17 mouse cellular contexts compared by ENCODE assay signal in the genomic region with DNA sequence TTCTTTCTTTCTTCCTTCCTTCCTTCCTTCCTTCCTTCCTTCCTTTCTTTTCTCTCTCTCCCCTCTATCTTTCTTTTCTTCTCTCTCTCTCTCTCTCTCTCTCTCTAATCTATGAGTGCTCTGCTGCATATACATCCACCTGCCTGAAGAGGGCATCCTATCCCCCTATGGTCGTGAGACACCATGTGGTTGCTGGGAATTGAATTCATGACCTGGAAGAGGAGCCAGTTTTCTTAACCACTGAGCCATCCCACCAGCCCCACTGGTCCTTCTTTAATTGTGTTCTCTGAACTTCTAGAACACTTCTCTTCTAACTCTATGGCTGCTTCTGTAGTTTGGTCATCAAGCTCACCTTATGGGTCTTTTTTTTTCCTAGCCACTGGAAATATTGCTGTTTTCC.
A peak's percentile ranks its signal among the peaks of the same experiment; 100 is the strongest.
DNase-seq lines count a peak whose midpoint lies in the region; ATAC-seq and TF ChIP-seq lines count a peak whose summit lies in the region.
"Had no signal": no experiment of that assay in that cellular context is flagged by ENCODE, and none has a peak within 500 bp of the region (broad histone marks: within the 10 kb centered on the region; RNA-seq: fewer than 3 reads in every experiment).

No protein-coding gene starts in this region.

- H3K36me3 ChIP-seq in heart, adult 2 months (ENCODE audit: control insufficient read depth, insufficient read depth, low read length) = peaks cover 2% of the 10 kb centered on the region; the same call in 1 of the 2 replicates
- peaks cover 0 to 14% of the 10 kb centered on the region in 2 experiments for H3K36me3 ChIP-seq in CH12.LX (replicated peaks in 1 of 2; ENCODE audit: control insufficient read depth in 1 of 2, insufficient read depth in 1 of 2, low read length in 1 of 2)
- H3K36me3 ChIP-seq: embryonic facial prominence, embryonic 15.5 days; forebrain, embryonic 12.5 days; liver, embryonic 15.5 days; midbrain, embryonic 12.5 days had no signal

- no peak overlapping the region for H3K27ac ChIP-seq in heart, adult 2 months
- no peak overlapping the region for H3K27ac ChIP-seq in left cerebral cortex, adult 2 months
- H3K27ac ChIP-seq in CH12.LX (ENCODE audit: insufficient read depth, low read depth) = no peak overlapping the region
- H3K27ac ChIP-seq: embryonic facial prominence, embryonic 15.5 days; forebrain, embryonic 12.5 days; liver, embryonic 15.5 days; midbrain, embryonic 12.5 days had no signal

- H3K4me2 ChIP-seq in CH12.LX (ENCODE audit: insufficient read depth, low read depth, poor library complexity, severe bottlenecking) = no peak overlapping the region
- H3K4me2 ChIP-seq: embryonic facial prominence, embryonic 15.5 days; forebrain, embryonic 12.5 days; liver, embryonic 15.5 days; midbrain, embryonic 12.5 days had no signal

- intact Hi-C loops in heart, adult 2 months (cut with DNase I) = no loop called here
- intact Hi-C loops in left cerebral cortex, adult 2 months (cut with DNase I) = loop anchor here (5.0 kb wide), 1 partner anchor 140 kb away; the partner anchor contains the start of gene Ammecr1

- TF ChIP-seq EP300 in heart, adult 2 months (IDR thresholded peaks at IDR 0.05; ENCODE audit: insufficient read depth, low read depth, low read length) = no peak
- no peak for TF ChIP-seq EP300 in CH12.LX (IDR thresholded peaks at IDR 0.05; ENCODE audit: low read length)

- H3K9ac ChIP-seq in heart, adult 2 months (ENCODE audit: low read depth, low read length) = no peak overlapping the region
- no peak overlapping the region for H3K9ac ChIP-seq in CH12.LX (ENCODE audit: insufficient read depth, low read depth)
- H3K9ac ChIP-seq: embryonic facial prominence, embryonic 15.5 days; forebrain, embryonic 12.5 days; liver, embryonic 15.5 days; midbrain, embryonic 12.5 days had no signal

- H3K4me1 ChIP-seq in heart, adult 2 months (ENCODE audit: control insufficient read depth, insufficient read depth, low read length) = peaks cover 12% of the 10 kb centered on the region
- H3K4me1 ChIP-seq in CH12.LX (ENCODE audit: control insufficient read depth in 1 of 2, insufficient read depth in 2 of 2) = peaks cover 0 to 12% of the 10 kb centered on the region in 2 experiments; a peak in 2 of 4 replicates
- H3K4me1 ChIP-seq: embryonic facial prominence, embryonic 15.5 days; forebrain, embryonic 12.5 days; midbrain, embryonic 12.5 days had no signal

- DNase-seq in heart, adult 2 months = no peak
- DNase-seq in heart, adult 9 months (ENCODE audit: low spot score in 2 of 2) = no peak
- DNase-seq in left cerebral cortex, adult 2 months (ENCODE audit: extremely low spot score in 1 of 2, low spot score in 2 of 2) = no peak
- DNase-seq in left cerebral cortex, adult 9 months (ENCODE audit: low spot score in 2 of 2) = no peak
- DNase-seq in CH12.LX (ENCODE audit: extremely low read depth) = peak; percentile 8
- no peak for DNase-seq in right cerebral cortex, adult 18-20 months
- DNase-seq in adrenal gland, adult 8-10 months = no peak
- DNase-seq: cerebellum, adult 18-20 months; kidney, postnatal 25 days; lung, postnatal 36 days; thymus, postnatal 36 days had no signal

- H3K9me3 ChIP-seq in CH12.LX (replicated peaks; ENCODE audit: low read length) = no peaks in the 10 kb centered on the region
- H3K9me3 ChIP-seq: embryonic facial prominence, embryonic 15.5 days; forebrain, embryonic 12.5 days; liver, embryonic 15.5 days; midbrain, embryonic 12.5 days had no signal

- dilution Hi-C loops in CH12.LX (cut with MboI; ENCODE audit: extremely low pct_ligation_motif_present, extremely low pct_unique_long_range_greater_than_20kb, low sequenced_read_pairs) = no loop called here

- TF ChIP-seq CTCF in heart, adult 2 months (IDR thresholded peaks at IDR 0.05) = peak; percentile 31
- TF ChIP-seq CTCF in left cerebral cortex, adult 2 months (IDR thresholded peaks at IDR 0.05) = peak; percentile 16
- peak in 1 of 2 experiments; percentile 51; a peak in 2 of 4 replicates for TF ChIP-seq CTCF in CH12.LX (conservative IDR thresholded peaks at IDR 0.05 in 1 of 2, IDR thresholded peaks at IDR 0.05 in 1 of 2; ENCODE audit: low read depth in 2 of 2, low read length in 2 of 2)

- no peaks in the 10 kb centered on the region for H3K27me3 ChIP-seq in heart, adult 2 months (ENCODE audit: control insufficient read depth, insufficient read depth, low read length)
- no peaks in the 10 kb centered on the region for H3K27me3 ChIP-seq in CH12.LX (replicated peaks)
- H3K27me3 ChIP-seq: embryonic facial prominence, embryonic 15.5 days; liver, embryonic 15.5 days had no signal

- TF ChIP-seq RAD21 in CH12.LX (IDR thresholded peaks at IDR 0.05; ENCODE audit: low read depth, low read length) = peak; percentile 20

- no peaks in the 10 kb centered on the region for H3K79me2 ChIP-seq in heart, adult 2 months (replicated peaks; ENCODE audit: control insufficient read depth, insufficient read depth, low read length)
- no peaks in the 10 kb centered on the region for H3K79me2 ChIP-seq in CH12.LX (replicated peaks; ENCODE audit: control insufficient read depth, extremely low read depth, insufficient read depth, poor library complexity, severe bottlenecking)

- no peak for TF ChIP-seq POLR2A in heart, adult 2 months (IDR thresholded peaks at IDR 0.05; ENCODE audit: insufficient read depth, low read depth, low read length)
- no peak for TF ChIP-seq POLR2A in CH12.LX (IDR thresholded peaks at IDR 0.05; ENCODE audit: low read depth, low read length)

- 14% methylated on average over 1 of the region's 1 CpGs for WGBS in heart, adult 2 months

- in situ Hi-C loops in CH12.LX (cut with MboI; ENCODE audit: low pct_ligation_motif_present, low pct_unique_long_range_greater_than_20kb, low sequenced_read_pairs) = no loop called here

- no peak overlapping the region for H3K4me3 ChIP-seq in heart, adult 2 months
- no peak overlapping the region for H3K4me3 ChIP-seq in left cerebral cortex, adult 2 months
- no peak overlapping the region for H3K4me3 ChIP-seq in CH12.LX (replicated peaks in 1 of 3; ENCODE audit: low read depth in 2 of 3, low read length in 2 of 3, poor library complexity in 1 of 3)
- H3K4me3 ChIP-seq: embryonic facial prominence, embryonic 15.5 days; forebrain, embryonic 12.5 days; liver, embryonic 15.5 days; midbrain, embryonic 12.5 days; myocyte had no signal

- peak; percentile 40; the same call in 1 of the 2 replicates for ATAC-seq in megakaryocyte progenitor cell, adult 5-6 weeks (replicated peaks; ENCODE audit: poor library complexity)

TF ChIP-seq in CH12.LX, 34 proteins besides CTCF, POLR2A, EP300 and RAD21:
- TF ChIP-seq MYC (IDR thresholded peaks at IDR 0.05; ENCODE audit: low read depth, low read length) (no peak), SMC3 (IDR thresholded peaks at IDR 0.05; ENCODE audit: low read depth, low read length) (peak; percentile 39)
